Mouse (Mus musculus) heart, adult 2 months (tissue): Measurements from ENCODE around the gene Chkb. TPM values are rescaled to one million over a fixed set of nuclear protein-coding genes. Genes with fewer than 3 reads are reported as not detected.

Experiments used
- DNase-seq, 2 experiments: peaks; one replicate each; pipeline ENCODE4 v3.0.0; 2021
- H3K27ac ChIP-seq: fragments of 200-600 bp; 2 replicates; pipeline ENCODE4 v1.8.1; 2022
- H3K27me3 ChIP-seq: fragments of 200-500 bp; 2 replicates; pipeline ENCODE4 v1.6.1; 2012; ENCODE audit warnings: mild to moderate bottlenecking, low read length, inconsistent platforms, mixed read lengths; ENCODE audit not compliant: control insufficient read depth, insufficient read depth
- H3K36me3 ChIP-seq: fragments of 200-500 bp; 2 replicates; pipeline ENCODE4 v1.6.1; 2012; ENCODE audit warnings: low read length, inconsistent platforms; ENCODE audit not compliant: control insufficient read depth, insufficient read depth
- H3K4me1 ChIP-seq: fragments of 200-500 bp; 2 replicates; pipeline ENCODE4 v1.6.1; 2011; ENCODE audit warnings: low read length; ENCODE audit not compliant: control insufficient read depth, insufficient read depth
- H3K4me3 ChIP-seq: fragments of 200-600 bp; 2 replicates; pipeline ENCODE4 v1.8.1; 2022
- H3K79me2 ChIP-seq: fragments of 200-500 bp; replicated peaks from 2 replicates; pipeline ENCODE4 v1.6.1; 2012; ENCODE audit warnings: mild to moderate bottlenecking, inconsistent platforms, low read length, moderate library complexity, mixed read lengths; ENCODE audit not compliant: control insufficient read depth, insufficient read depth
- H3K9ac ChIP-seq: fragments of 200-500 bp; 2 replicates; pipeline ENCODE4 v1.6.1; 2012; ENCODE audit warnings: low read depth, mild to moderate bottlenecking, control low read depth, inconsistent platforms, low read length, mixed read lengths
- CTCF ChIP-seq: fragments of 200-600 bp; IDR thresholded peaks from 2 replicates; pipeline ENCODE4 v1.8.1; 2022; ENCODE audit warnings: antibody characterized with exemption, mild to moderate bottlenecking, moderate library complexity
- EP300 ChIP-seq: fragments of 200-500 bp; IDR thresholded peaks from 2 replicates; pipeline ENCODE4 v1.6.1; 2011; ENCODE audit warnings: low read depth, low read length, control low read depth; ENCODE audit not compliant: insufficient read depth
- POLR2A ChIP-seq: fragments of 200-500 bp; IDR thresholded peaks from 2 replicates; pipeline ENCODE4 v1.6.1; 2011; ENCODE audit warnings: mild to moderate bottlenecking, low read depth, low read length, control low read depth; ENCODE audit not compliant: insufficient read depth
- WGBS: fragments of 180-500 bp; shearing (Covaris S2); methylation state at CpG from one replicate; pipeline ENCODE4 v1.1.7; 2018; 5-methylcytosine and 5-hydroxymethylcytosine counted together
- intact Hi-C: fragments of 180-260 bp; cut with DNase I; formaldehyde crosslinking; loops from one replicate; pipeline ENCODE4 v1.15.1; 2025
- polyA plus RNA-seq: library from polyadenylated mRNA; depleted of rRNA; stranded (reverse); fragments of >200 nt; gene quantifications from 2 replicates; pipeline ENCODE4 v1.2.3, GENCODE M21; 2012
- total RNA-seq, 2 experiments: library from RNA; stranded (reverse); gene quantifications; 2 replicates each; pipeline ENCODE4 v1.2.3; 2021

Gene Chkb
- total and polyA plus RNA-seq, 3 experiments, result 46.8 to 81.3 (median 48.2) TPM

GRCm38 (mm10) chr15:89475611-89476474, 46.1 kb upstream of the Chkb start:
- intact Hi-C loops, result loop anchor here (2.0 to 10.0 kb wide), 2 partner anchors 21 to 611 kb away; partner anchors contain the start of gene Pim3

GRCm38 (mm10) chr15:89475293-89475600, 45.5 kb upstream of the Chkb start:
- Histone ChIP-seq H3K9ac (peak overlapping the region; percentile 71), H3K4me1 (peaks cover 7% of the 10 kb centered on the region), H3K27me3 (no peaks in the 10 kb centered on the region), H3K4me3 (peak overlapping the region; percentile 68), H3K36me3 (no peaks in the 10 kb centered on the region), H3K79me2 (no peaks in the 10 kb centered on the region), H3K27ac (peak overlapping the region; percentile 94)
- no peak for DNase-seq
- TF ChIP-seq CTCF, result no peak
- TF ChIP-seq POLR2A, result no peak
- no peak for TF ChIP-seq EP300
- intact Hi-C loops, result loop anchor here (10.0 kb wide), 1 partner anchor 610 kb away; the partner anchor contains the start of gene Pim3
- 92% methylated on average over 7 of the region's 7 CpGs for whole genome bisulfite sequencing

More at GRCm38 (mm10) chr15:89475611-89476474, 46.1 kb upstream of the Chkb start:
- TF ChIP-seq POLR2A (peak; percentile 86), EP300 (0 out of 2 replicates have a peak, but pooled peaks have one; percentile 52), CTCF (no peak)
- peak overlapping the region; percentile 94 for H3K27ac ChIP-seq
- H3K79me2 ChIP-seq, result no peaks in the 10 kb centered on the region
- DNase-seq, result peak; percentile 96 to 97
- peak overlapping the region; percentile 68 for H3K4me3 ChIP-seq
- H3K36me3 ChIP-seq, result no peaks in the 10 kb centered on the region
- no peaks in the 10 kb centered on the region for H3K27me3 ChIP-seq
- 7% methylated on average over 44 of the region's 44 CpGs for WGBS
- H3K4me1 ChIP-seq, result peaks cover 11% of the 10 kb centered on the region
- H3K9ac ChIP-seq, result peak overlapping the region; percentile 71

- 93% methylated on average over 19 of the region's 19 CpGs for WGBS
- Histone ChIP-seq H3K27ac (no peak overlapping the region), H3K4me1 (peaks cover 6% of the 10 kb centered on the region), H3K27me3 (no peaks in the 10 kb centered on the region), H3K4me3 (no peak overlapping the region; the same call in 1 of the 2 replicates), H3K9ac (no peak overlapping the region; the same call in 1 of the 2 replicates), H3K79me2 (no peaks in the 10 kb centered on the region), H3K36me3 (no peaks in the 10 kb centered on the region)
- intact Hi-C loops, result loop anchor here (10.0 kb wide), 1 partner anchor 610 kb away; the partner anchor contains the start of gene Pim3
- no peak for DNase-seq
- TF ChIP-seq EP300, result no peak
- no peak for TF ChIP-seq CTCF
- no peak for TF ChIP-seq POLR2A
Measured at GRCm38 (mm10) chr15:89474596-89475292, 45.0 kb upstream of the Chkb start.

- no peak for DNase-seq
- TF ChIP-seq EP300, result no peak
- no peak for TF ChIP-seq CTCF
- TF ChIP-seq POLR2A, result no peak
- Histone ChIP-seq H3K36me3 (no peaks in the 10 kb centered on the region), H3K79me2 (no peaks in the 10 kb centered on the region), H3K27ac (no peak overlapping the region), H3K4me3 (no peak overlapping the region), H3K27me3 (no peaks in the 10 kb centered on the region), H3K4me1 (peaks cover 6% of the 10 kb centered on the region), H3K9ac (no peak overlapping the region)
- intact Hi-C loops, result loop anchor here (10.0 kb wide), 1 partner anchor 609 kb away; the partner anchor contains the start of gene Pim3
- WGBS, result 95% methylated on average over 8 of the region's 8 CpGs
Measured at GRCm38 (mm10) chr15:89473921-89474320, 44.2 kb upstream of the Chkb start.

GRCm38 (mm10) chr15:89473370-89473769, 43.7 kb upstream of the Chkb start:
- no peak overlapping the region for H3K4me3 ChIP-seq
- H3K27me3 ChIP-seq, result no peaks in the 10 kb centered on the region
- peaks cover 6% of the 10 kb centered on the region for H3K4me1 ChIP-seq
- H3K79me2 ChIP-seq, result no peaks in the 10 kb centered on the region
- TF ChIP-seq EP300 (no peak), POLR2A (no peak), CTCF (no peak)
- intact Hi-C loops, result loop anchor here (10.0 kb wide), 1 partner anchor 609 kb away; the partner anchor contains the start of gene Pim3
- H3K9ac ChIP-seq, result no peak overlapping the region
- DNase-seq, result no peak
- H3K36me3 ChIP-seq, result no peaks in the 10 kb centered on the region
- WGBS, result 72% methylated on average over 9 of the region's 9 CpGs
- H3K27ac ChIP-seq, result no peak overlapping the region
